Mouse (Mus musculus) megakaryocyte, embryonic 14.5 days (primary cell): Measurements from ENCODE around the gene Unc5cl.

ENCODE experiments used
- FLI1 ChIP-seq: IDR thresholded peaks from 2 replicates; pipeline ENCODE4 v1.6.1; 2012; ENCODE audit warnings: low read length, inconsistent platforms, mixed read lengths
- GATA1 ChIP-seq: IDR thresholded peaks from 3 replicates; pipeline ENCODE4 v1.6.1; 2012; ENCODE audit warnings: mixed read lengths, low read length, inconsistent platforms, borderline replicate concordance

- TF ChIP-seq FLI1 (no peak), GATA1 (no peak)
Observed at GRCm38 (mm10) chr17:48457971-48458653, 3.4 kb downstream of the Unc5cl start.
